Mouse (Mus musculus) neural tube, embryonic 13.5 days (tissue): Measurements from ENCODE around the gene Gpr27. TPM values are rescaled to one million over a fixed set of nuclear protein-coding genes. Genes with fewer than 3 reads are reported as not detected.

ENCODE experiments used
- ATAC-seq: fragments of 200-750 bp; cut with Nextera tagmentation; 2 replicates; pipeline ENCODE4 v1.8.0; 2017; ENCODE audit warnings: low read depth, mild to moderate bottlenecking, moderate TSS enrichment, moderate library complexity
- H3K27ac ChIP-seq: fragments of 300-500 bp; sonication (generic); replicated peaks from 2 replicates; pipeline ENCODE4 v1.5.1; 2015; ENCODE audit warnings: moderate library complexity, mild to moderate bottlenecking, inconsistent platforms
- H3K27me3 ChIP-seq: fragments of 300-500 bp; sonication (generic); 2 replicates; pipeline ENCODE4 v1.6.1; 2015; ENCODE audit warnings: mild to moderate bottlenecking, inconsistent platforms
- H3K36me3 ChIP-seq: fragments of 300-500 bp; sonication (generic); 2 replicates; pipeline ENCODE4 v1.6.1; 2015; ENCODE audit warnings: mild to moderate bottlenecking, inconsistent platforms
- H3K4me1 ChIP-seq: fragments of 300-500 bp; sonication (generic); replicated peaks from 2 replicates; pipeline ENCODE4 v1.6.1; 2015; ENCODE audit warnings: inconsistent platforms
- H3K4me2 ChIP-seq: fragments of 300-500 bp; sonication (generic); 2 replicates; pipeline ENCODE4 v1.6.1; 2015; ENCODE audit warnings: inconsistent platforms, mild to moderate bottlenecking, moderate library complexity
- H3K4me3 ChIP-seq: fragments of 300-500 bp; sonication (generic); 2 replicates; pipeline ENCODE4 v1.5.1; 2015; ENCODE audit warnings: mild to moderate bottlenecking, inconsistent platforms
- H3K9ac ChIP-seq: fragments of 300-500 bp; sonication (generic); 2 replicates; pipeline ENCODE4 v1.6.1; 2015; ENCODE audit warnings: moderate library complexity, mild to moderate bottlenecking, inconsistent platforms
- H3K9me3 ChIP-seq: fragments of 300-500 bp; sonication (generic); 2 replicates; pipeline ENCODE4 v1.6.1; 2016; ENCODE audit warnings: inconsistent platforms
- WGBS: fragments of 180-500 bp; shearing (Covaris S2); methylation state at CpG from one replicate; pipeline ENCODE4 v1.1.7; 2015; 5-methylcytosine and 5-hydroxymethylcytosine counted together
- polyA plus RNA-seq: library from polyadenylated mRNA; unstranded; fragments of >200 nt; fragmentation: Nextera tagmentation; extraction: Ambion mirVana; gene quantifications from 2 replicates; pipeline ENCODE4 v1.2.1, GENCODE M21; 2015

Gene Gpr27
- polyA plus RNA-seq, 1 experiment from 2014 or later: 11.3 TPM

DNA sequence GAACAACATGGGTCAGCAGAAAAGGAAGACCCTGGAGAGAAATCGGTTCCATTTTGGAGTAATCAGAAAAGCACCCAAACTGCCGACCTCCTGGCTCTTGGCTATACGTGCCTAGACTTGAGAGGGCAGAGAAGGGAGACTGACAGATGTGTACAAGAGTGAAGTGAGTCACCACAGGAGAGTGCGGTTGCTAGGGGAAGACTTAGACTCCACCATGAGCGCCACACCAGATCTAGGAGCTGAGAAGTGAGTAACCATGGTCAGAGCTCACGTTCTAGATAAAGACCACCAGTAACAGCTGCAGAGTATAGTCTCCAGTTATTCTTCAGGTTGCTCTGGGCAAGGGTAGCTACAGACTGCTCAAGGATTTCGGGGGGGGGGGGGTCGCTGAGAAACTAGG lies 29.2 kb upstream of the Gpr27 start:
- H3K4me3 ChIP-seq: no peak overlapping the region
- no peaks in the 10 kb centered on the region for H3K36me3 ChIP-seq
- WGBS: 80% methylated on average over 8 of the region's 8 CpGs
- no peak overlapping the region for H3K27ac ChIP-seq
- H3K27me3 ChIP-seq: peaks cover 31% of the 10 kb centered on the region
- peaks cover 55% of the 10 kb centered on the region for H3K4me1 ChIP-seq
- no peak for ATAC-seq
- no peak overlapping the region for H3K4me2 ChIP-seq
- H3K9ac ChIP-seq: no peak overlapping the region
- H3K9me3 ChIP-seq: no peaks in the 10 kb centered on the region

DNA sequence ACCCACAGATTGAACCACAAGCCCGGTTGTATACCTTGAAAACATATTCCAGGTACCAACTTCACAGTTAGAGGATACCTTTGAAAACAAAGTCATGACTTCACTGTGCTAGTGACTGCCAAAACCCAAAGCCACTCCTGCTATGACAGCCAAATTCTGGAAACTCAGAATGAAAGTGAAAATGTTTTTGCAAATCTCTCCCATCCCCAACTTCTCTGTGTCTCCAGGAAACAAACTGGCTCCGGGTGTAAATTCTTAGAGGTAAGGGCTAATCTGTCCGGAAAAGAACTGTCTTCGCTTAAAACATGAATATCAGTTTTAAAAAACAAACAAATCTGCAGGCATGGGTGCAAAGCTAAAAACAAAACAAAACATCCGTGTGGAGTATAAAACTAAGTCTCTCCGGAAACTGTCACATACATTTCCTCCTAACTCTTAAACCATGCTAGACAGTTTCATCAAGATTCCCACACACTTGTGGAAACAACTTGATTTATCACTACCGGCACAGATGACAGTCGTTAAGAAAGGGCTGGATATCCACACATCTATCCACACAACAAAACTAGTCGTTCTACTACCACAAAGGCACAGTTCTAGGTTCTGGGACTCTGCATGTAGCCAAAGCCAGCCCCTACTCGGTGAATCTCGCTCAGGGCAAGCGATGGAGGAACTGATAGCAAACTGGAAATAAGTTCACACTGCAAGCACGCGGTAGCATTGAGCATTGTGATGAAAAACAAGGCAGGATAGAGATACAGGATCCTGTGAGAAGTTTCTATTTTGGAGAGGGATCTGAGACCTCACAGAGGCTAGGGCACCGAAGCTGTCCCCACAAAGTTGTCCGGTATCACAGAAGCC lies 26.8 kb upstream of the Gpr27 start:
- H3K9me3 ChIP-seq: no peaks in the 10 kb centered on the region
- no peak for ATAC-seq
- H3K27ac ChIP-seq: peak overlapping the region; percentile 78; the same call in 1 of the 2 replicates
- peaks cover 39% of the 10 kb centered on the region for H3K27me3 ChIP-seq
- 31% methylated on average over 16 of the region's 16 CpGs for WGBS
- peaks cover 65% of the 10 kb centered on the region for H3K4me1 ChIP-seq
- no peaks in the 10 kb centered on the region for H3K36me3 ChIP-seq
- H3K4me2 ChIP-seq: peak overlapping the region; percentile 95
- H3K4me3 ChIP-seq: peak overlapping the region; percentile 75
- H3K9ac ChIP-seq: peak overlapping the region; percentile 86

DNA sequence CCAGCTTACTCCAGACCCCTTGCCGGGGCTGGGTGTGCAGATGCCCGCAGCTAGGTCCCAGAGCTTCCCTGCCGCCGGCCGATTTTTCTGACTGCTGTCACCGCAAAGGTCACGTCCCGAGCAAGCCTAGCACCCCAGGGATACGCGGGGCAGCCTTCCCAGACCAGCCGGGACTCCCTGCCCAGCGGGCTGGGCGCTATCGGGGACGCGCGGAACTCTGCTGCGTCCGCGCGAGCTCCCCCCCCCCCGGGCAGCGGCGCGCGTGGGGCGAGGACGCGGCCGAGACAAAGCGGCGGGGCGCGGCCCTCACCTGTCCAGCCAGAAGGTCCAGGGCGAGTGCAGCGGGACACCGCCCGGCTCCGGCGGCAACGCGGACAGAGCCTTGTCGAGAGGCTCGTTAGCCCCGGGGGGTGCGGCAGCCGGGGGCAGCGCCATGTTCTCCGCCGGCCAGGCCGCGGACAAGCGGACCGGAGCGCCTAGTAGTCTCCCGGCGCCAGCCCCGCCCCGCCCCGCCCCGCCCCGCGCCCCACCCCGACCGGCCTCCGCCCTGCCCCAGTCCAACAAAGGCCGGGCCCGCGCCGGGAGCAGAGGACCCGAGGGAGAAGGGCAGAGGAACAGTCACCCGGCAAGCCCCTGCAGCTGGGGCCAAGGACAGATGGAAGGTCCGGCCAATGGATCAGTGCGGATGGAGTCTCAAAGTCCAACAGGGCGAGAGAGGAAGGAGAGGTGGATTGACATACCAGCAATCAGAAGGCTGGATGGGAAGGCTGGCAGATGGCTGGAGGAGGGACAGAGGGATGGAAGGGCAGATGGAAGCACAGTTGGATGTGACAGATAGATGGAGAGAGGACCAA lies 25.9 kb upstream of the Gpr27 start, which contains the start of the genes Eif4e3 and Gm20696:
Eif4e3 (minus strand) TSS at position 454 of the 854 bp plus-strand sequence.
Gm20696 (minus strand) TSS at position 480 of the 854 bp plus-strand sequence.
- Histone ChIP-seq H3K4me3 (peak within 1 kb of the TSS; percentile 75), H3K4me1 (peaks cover 65% of the 10 kb centered on the region), H3K27ac (peak within 1 kb of the TSS; percentile 78), H3K4me2 (peak within 1 kb of the TSS; percentile 95), H3K9ac (peak within 1 kb of the TSS; percentile 86), H3K36me3 (no peaks in the 10 kb centered on the region), H3K27me3 (peaks cover 39% of the 10 kb centered on the region), H3K9me3 (no peaks in the 10 kb centered on the region)
- WGBS: under 1% methylated on average over 75 of the region's 75 CpGs
- ATAC-seq: peak; percentile 22; the same call in 1 of the 2 replicates

DNA sequence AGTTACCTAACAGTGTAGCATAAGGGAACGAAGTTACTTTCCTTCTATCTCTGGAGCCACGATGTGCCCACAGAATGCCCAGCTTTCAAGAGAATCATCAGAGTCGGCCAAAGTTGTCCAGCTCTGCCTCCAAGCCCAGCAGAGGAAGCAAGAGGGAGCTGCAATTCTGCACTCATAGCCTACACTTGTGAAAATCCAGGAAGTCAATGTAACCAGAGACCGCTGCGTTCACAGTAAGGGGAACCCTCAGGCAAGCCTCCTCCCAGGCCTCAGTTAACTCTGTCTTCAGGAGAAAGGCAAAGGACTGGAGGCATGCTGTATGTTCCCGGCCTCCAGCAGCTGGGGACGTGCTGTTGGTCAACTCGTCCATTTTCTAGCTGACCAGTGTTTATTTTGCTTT lies 25.2 kb upstream of the Gpr27 start:
- Histone ChIP-seq H3K4me2 (peak overlapping the region; percentile 95), H3K9me3 (no peaks in the 10 kb centered on the region), H3K27me3 (peaks cover 39% of the 10 kb centered on the region), H3K4me1 (peaks cover 65% of the 10 kb centered on the region), H3K27ac (peak overlapping the region; percentile 78), H3K9ac (peak overlapping the region; percentile 86; the same call in 1 of the 2 replicates), H3K36me3 (no peaks in the 10 kb centered on the region), H3K4me3 (peak overlapping the region; percentile 75)
- no peak for ATAC-seq
- 33% methylated on average over 8 of the region's 8 CpGs for WGBS

DNA sequence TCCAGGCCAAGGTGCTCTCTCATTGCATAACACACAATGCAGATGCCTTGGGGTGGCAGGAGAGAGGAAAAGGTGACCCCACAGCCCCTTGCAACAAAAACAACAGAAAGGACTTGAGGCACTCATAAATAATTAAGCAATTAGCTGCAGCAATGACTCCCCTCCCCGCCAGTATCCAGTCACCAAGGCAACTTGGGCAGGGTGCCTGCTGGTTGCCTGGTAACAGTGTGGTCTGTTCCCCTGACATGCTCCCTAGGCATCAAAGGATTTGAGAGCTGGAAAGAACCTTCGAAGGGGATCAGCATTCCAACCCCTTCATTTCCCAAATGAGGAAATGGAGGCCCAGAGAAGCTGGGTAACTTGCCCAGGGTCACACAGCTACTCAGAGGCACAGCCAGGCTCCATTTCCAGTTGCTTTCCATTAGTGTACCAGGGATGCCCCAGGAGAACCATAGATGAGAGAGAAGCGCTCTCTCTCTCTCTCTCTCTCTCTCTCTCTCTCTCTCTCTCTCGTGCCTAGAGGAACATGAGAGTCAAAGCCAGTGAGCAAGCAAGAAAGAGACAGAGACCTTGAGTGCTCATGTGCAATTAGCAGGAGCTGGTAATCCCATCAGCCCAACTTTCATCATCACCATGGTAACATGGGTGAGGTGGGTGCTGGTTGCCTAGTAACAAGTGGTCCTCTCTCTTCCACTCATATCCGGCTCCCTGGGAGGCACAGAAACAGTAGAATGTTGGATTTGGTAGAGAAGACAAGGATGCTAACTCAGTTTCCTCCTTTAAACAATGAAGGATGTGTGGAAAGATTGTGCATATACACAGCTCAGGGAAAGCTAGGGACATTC lies 22.8 kb upstream of the Gpr27 start:
- no peak overlapping the region for H3K9ac ChIP-seq
- peak overlapping the region; percentile 84 for H3K27ac ChIP-seq
- no peak overlapping the region for H3K4me3 ChIP-seq
- peak; percentile 82 for ATAC-seq
- no peaks in the 10 kb centered on the region for H3K36me3 ChIP-seq
- peaks cover 59% of the 10 kb centered on the region for H3K4me1 ChIP-seq
- H3K9me3 ChIP-seq: no peaks in the 10 kb centered on the region
- peak overlapping the region; percentile 36 for H3K4me2 ChIP-seq
- H3K27me3 ChIP-seq: peaks cover 28% of the 10 kb centered on the region
- 6% methylated on average over 5 of the region's 5 CpGs for WGBS

DNA sequence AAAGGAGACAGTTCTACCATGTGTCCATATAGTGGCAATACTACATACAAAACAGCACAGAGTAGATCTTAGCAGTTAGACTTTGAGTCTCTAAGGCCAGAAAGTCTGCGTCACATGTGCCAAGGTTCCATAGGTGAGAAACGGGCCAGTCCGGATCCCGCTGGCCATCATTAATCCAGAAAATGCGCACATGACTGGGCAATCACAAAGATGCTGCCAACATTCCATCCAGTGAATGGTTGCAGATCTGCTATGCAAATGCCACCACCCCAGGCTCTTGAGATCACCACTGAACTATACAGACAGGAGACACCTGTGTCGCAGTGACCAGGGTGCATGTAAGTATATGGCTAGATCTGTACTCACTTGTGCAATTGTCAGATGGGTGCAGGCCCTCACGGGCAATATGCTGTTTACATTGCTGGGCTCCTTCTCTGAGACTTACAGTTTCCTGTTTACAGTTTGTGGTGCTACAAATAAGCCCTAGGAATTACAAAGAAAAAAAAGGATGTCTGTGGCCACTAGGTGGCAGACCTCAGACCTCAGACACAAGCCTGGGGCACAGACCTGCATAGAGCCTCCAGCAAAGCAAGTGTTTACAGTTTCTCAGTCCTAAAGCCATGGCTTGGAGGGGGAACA lies 21.9 kb upstream of the Gpr27 start:
- peak; percentile 33; the same call in 1 of the 2 replicates for ATAC-seq
- Histone ChIP-seq H3K36me3 (no peaks in the 10 kb centered on the region), H3K27ac (peak overlapping the region; percentile 84), H3K4me3 (no peak overlapping the region), H3K4me1 (peaks cover 51% of the 10 kb centered on the region), H3K9me3 (no peaks in the 10 kb centered on the region), H3K9ac (no peak overlapping the region), H3K27me3 (peaks cover 24% of the 10 kb centered on the region), H3K4me2 (no peak overlapping the region)
- 56% methylated on average over 7 of the region's 7 CpGs for WGBS

DNA sequence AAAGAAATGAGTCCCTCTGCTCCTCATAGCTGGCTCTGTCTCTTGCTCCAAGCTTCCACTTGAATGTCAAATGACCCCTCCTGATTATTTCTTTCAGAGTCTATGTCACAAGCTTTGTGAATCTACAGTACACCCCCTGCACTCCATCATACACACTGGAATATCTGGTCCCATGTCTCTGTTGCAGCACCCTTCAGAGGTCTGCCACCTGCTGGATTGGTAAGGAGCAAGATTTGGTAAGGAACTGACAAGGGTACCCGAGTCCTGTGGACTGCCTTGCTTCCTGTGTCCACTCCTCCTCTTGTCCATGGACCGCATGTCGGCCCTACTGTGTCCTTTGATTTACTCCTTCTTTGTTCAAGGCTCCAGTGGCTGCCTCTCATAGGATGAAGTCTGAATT lies 20.7 kb upstream of the Gpr27 start:
- H3K4me3 ChIP-seq: no peak overlapping the region
- no peaks in the 10 kb centered on the region for H3K9me3 ChIP-seq
- no peak overlapping the region for H3K27ac ChIP-seq
- no peak overlapping the region for H3K4me2 ChIP-seq
- H3K27me3 ChIP-seq: peaks cover 24% of the 10 kb centered on the region
- H3K36me3 ChIP-seq: no peaks in the 10 kb centered on the region
- peaks cover 43% of the 10 kb centered on the region for H3K4me1 ChIP-seq
- no peak for ATAC-seq
- no peak overlapping the region for H3K9ac ChIP-seq
- 64% methylated on average over 3 of the region's 3 CpGs for WGBS

DNA sequence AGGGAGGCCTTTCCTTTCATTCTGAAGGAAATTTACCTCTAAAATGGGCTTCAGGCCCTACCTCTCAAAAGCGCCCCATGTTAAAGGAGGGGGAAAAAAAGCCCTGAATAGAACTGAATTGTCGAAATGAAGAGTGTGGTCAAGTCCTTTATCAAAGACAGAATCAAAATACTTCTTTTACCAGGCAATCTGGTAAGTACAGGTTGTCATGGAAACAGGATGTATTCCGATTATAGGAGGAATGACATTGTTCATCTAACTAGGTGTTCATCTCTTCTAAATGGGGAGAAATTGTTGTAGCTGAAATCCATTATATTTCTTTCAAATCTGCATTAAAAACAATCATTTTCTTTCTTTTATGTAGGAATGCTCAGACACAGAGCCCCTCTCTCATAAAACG lies 18.0 kb upstream of the Gpr27 start:
- H3K4me1 ChIP-seq: peaks cover 18% of the 10 kb centered on the region
- no peak overlapping the region for H3K4me3 ChIP-seq
- 76% methylated on average over 4 of the region's 4 CpGs for WGBS
- no peak overlapping the region for H3K9ac ChIP-seq
- H3K9me3 ChIP-seq: no peaks in the 10 kb centered on the region
- no peak overlapping the region for H3K27ac ChIP-seq
- ATAC-seq: no peak
- H3K27me3 ChIP-seq: peaks cover 10% of the 10 kb centered on the region
- no peak overlapping the region for H3K4me2 ChIP-seq
- no peaks in the 10 kb centered on the region for H3K36me3 ChIP-seq

DNA sequence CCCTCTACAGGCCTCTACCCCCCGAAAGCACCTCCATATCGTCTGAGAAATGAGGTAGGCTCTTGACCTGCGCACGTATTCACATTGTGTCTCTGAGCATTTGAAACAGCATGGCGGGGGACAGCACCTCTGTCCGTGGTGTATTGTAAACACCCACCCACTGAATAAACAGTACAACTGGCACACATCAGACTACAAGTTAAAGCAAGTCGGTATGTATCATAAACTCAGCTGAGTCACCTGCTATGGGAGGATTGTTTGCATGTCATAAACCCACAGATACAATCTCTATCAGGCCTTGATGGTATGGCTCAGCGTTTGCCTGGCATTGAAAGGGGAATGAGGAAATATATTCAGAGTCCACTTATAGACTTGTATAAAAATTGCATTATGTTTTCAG lies 15.2 kb upstream of the Gpr27 start:
- no peaks in the 10 kb centered on the region for H3K4me1 ChIP-seq
- H3K27ac ChIP-seq: no peak overlapping the region
- no peaks in the 10 kb centered on the region for H3K36me3 ChIP-seq
- H3K27me3 ChIP-seq: peaks cover 13% of the 10 kb centered on the region
- H3K4me3 ChIP-seq: no peak overlapping the region
- H3K9me3 ChIP-seq: no peaks in the 10 kb centered on the region
- no peak overlapping the region for H3K9ac ChIP-seq
- WGBS: 90% methylated on average over 8 of the region's 8 CpGs
- H3K4me2 ChIP-seq: no peak overlapping the region
- ATAC-seq: no peak

DNA sequence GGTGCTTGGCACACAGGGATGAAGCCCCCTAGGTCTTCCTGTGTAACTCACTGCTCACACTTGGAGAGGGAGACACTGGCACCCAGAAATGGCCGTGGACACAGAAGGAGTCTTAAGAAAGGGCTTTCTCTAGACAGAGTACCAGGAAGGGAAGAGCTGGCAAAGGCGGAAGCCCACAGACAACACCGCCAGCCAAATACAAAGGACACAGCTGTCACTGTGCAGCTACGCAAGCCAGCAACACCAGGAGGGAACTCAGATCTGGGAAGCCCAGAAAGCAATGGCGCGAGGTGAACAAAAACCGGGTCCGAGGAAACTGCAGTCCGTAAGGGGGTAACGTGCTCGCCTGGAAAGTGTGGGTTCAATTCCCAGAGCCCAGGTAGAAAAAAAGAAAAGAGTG lies 14.4 kb upstream of the Gpr27 start:
- no peaks in the 10 kb centered on the region for H3K9me3 ChIP-seq
- H3K27me3 ChIP-seq: peaks cover 10% of the 10 kb centered on the region; the same call in 1 of the 2 replicates
- no peaks in the 10 kb centered on the region for H3K36me3 ChIP-seq
- no peaks in the 10 kb centered on the region for H3K4me1 ChIP-seq
- H3K9ac ChIP-seq: no peak overlapping the region; the same call in 1 of the 2 replicates
- no peak overlapping the region for H3K4me3 ChIP-seq
- no peak overlapping the region for H3K4me2 ChIP-seq
- no peak overlapping the region; the same call in 1 of the 2 replicates for H3K27ac ChIP-seq
- 60% methylated on average over 11 of the region's 11 CpGs for WGBS
- no peak for ATAC-seq

DNA sequence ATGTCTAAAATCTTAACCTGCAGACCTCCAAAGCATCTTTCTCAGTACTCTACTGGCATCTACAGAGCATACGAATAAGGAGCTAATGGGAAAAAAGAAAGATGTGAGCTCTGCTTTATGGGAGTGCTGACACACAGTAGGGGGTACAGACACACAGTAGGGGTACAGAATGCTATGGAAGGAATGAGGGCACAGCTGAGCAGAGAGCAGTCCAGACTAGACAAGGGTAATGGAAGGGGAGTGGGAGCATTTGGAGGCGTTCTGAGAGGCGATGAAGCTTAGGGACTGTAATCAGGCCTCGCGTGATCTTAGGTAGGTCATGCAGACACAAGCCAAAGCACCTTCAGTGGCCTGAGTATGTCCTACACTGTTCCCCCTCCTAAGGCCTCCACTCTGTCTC lies 8.5 kb upstream of the Gpr27 start:
- H3K36me3 ChIP-seq: no peaks in the 10 kb centered on the region
- no peak overlapping the region for H3K9ac ChIP-seq
- H3K4me1 ChIP-seq: no peaks in the 10 kb centered on the region
- ATAC-seq: no peak
- no peak overlapping the region for H3K27ac ChIP-seq
- no peak overlapping the region for H3K4me3 ChIP-seq
- 0 out of 2 replicates have a peak, but pooled peaks cover 2% of the 10 kb centered on the region for H3K9me3 ChIP-seq
- WGBS: 88% methylated on average over 5 of the region's 5 CpGs
- peaks cover 11% of the 10 kb centered on the region for H3K27me3 ChIP-seq
- no peak overlapping the region for H3K4me2 ChIP-seq
